Mouse (Mus musculus) c-Kit-positive CD71-negative TER-119-negative erythroid progenitor cells, embryonic 14.5 days (primary cell): ENCODE results near the gene Fbxl2.

Source experiments
- DNase-seq: peaks from one replicate; pipeline ENCODE4 v3.0.0-alpha.2; 2013; ENCODE audit warnings: low read depth

Fbxl2 gene

GRCm38 (mm10) chr9:114019012-114019762 is 26.8 kb downstream of the Fbxl2 start:
- no peak for DNase-seq

GRCm38 (mm10) chr9:114016402-114016801 is 29.6 kb downstream of the Fbxl2 start:
- DNase-seq, result no peak

DNA sequence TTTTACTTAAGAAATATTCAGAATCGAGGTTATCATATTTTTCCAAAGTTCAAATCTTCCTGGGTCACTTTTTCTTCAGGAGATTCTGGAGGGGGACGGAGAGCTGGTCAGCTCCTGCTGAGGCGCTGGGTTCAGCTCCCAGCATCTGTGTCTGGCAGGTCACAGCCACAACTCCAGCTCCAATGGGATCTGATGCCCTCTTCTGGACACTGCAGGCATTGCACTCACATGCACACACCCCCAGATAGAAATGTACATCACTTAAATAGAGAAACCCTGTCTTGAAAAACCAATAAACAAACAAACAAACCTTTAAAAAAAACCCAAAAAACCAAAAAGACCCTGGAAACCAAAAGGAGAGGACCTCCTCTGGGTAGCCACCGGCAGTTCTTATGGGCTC is 30.3 kb downstream of the Fbxl2 start:
- no peak for DNase-seq

DNA sequence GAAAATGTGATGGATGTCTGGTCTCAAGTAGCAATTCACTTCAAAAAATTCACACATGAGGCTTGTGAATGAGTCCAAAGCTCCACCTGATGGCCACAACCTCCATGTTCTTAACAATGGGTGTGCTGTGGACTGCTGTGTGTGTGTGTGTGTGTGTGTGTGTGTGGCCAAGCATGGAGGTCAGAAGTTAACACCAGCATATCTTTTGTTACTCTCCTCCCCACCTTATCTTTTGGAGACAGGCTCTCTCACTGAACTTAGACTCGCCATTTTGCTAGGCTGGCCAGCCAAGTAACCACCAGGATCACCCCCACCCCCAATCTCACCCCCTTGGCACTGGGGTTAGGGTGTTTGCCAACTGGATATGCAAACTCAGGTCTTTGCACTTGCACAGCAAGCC is 32.0 kb downstream of the Fbxl2 start:
- no peak for DNase-seq

- DNase-seq, result no peak
These were observed 34.8 kb downstream of the Fbxl2 start for GRCm38 (mm10) chr9:114011203-114011602.

- no peak for DNase-seq
These were observed 36.5 kb downstream of the Fbxl2 start for GRCm38 (mm10) chr9:114009526-114009925.

DNA sequence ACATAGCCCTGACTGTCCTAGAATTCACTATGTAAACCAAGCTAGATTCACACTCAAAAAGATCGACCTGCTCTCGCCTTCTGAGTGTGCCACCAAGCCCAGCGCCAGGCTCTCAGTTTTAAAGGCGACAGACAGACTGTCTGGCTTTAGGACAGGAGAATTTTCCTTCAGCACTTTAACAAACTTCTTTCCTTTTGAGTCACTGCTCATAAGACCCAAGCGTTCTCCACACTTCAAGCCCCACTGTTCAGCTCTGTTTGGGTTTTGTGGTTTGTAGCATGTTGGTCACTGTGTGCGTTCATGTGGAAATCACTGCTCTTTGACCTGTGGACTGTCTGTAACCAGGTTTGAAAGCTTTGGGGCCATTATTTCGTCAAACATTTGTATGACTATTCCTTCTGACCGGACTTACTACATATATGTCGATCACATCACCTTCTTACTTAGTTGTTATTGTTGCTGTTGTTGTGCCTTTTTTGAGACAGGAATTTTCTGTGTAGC is 38.1 kb downstream of the Fbxl2 start:
- no peak for DNase-seq

GRCm38 (mm10) chr9:114006801-114007200 is 39.2 kb downstream of the Fbxl2 start:
- no peak for DNase-seq

DNA sequence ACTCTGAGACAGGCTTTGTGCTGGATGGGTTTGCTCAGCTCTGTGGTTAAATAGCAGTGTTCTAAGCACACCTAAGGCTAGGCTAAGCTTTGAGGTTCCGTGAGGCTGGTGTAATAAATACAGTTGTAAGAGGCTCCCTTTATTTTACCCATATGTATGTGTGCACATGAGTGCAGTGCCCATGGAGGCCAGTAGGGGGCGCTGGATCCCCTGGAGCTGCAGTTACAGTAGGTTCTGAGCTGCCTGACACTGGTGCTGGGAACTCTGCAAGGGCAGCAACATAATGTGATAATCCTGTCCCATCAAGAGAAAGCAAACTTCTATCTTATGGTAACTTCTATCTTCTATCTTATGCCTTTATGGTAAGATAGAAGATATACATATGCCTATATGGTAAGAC is 47.7 kb downstream of the Fbxl2 start:
- DNase-seq, result no peak

GRCm38 (mm10) chr9:113992810-113993209 is 53.2 kb downstream of the Fbxl2 start:
- no peak for DNase-seq

DNA sequence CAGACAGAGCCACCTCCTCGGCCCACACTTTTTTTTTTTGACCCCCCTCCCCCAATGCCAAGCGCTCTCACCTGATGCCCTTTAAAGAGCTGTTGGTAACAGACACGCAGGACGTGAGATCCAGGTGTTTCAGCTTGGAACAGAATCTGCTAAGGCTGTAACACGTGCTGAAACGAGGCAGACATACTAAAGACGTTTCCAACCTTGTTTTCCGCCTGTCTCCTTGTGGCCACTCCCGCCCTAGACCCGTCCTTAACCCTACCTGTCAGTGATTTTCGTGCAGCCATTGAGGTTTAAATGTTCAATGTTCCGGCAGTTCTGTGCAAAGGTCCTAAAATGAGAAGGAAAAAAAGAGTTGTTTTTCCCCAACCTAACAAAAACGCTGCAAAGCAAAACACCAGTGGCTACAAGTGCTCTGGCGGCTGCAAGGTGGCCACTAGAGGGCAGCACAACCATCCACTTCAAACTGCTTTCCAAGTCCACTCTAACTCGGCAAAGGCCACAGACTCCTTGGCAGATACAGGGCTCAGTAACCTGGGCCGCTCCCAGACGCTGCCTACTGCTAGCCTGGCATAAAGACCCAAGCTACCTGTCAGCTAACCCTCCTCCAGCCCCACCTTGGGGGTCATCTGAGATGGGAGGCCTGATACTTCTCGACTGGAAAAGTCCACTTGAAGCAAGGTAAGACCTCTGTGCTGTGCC is 55.3 kb downstream of the Fbxl2 start:
- DNase-seq, result peak; percentile 77

DNA sequence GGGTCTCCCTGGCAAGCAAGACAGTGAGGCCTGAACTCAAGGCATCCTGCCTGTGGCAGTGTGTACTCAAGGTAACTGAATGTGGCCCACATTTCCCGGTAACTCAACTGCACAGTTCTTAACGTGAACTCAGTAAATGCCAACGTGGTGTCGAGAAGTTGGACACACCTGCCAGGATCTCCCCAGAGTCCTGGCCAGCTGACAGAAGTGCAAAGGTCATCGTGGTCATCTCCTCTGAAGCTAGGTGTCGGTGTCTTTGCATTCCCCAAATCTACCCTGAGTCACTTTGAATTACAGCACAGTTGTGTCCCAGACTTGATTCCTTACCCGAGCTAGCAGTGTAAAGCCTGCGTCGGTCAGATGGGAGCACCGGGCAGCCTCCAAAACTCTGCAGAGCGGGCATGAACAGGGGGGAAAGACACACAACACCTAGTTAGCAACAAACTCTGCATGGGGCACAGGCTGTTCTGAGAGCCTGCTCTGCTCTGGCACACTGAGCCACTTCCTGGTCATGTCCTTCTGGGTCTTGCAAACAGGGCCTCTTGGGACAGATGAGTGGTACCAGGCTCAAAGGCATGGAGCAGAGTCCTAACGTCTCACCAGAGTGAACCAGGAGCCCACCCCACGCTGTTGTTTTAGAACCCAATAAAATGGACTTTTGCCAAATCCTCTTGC is 60.9 kb downstream of the Fbxl2 start:
- no peak for DNase-seq

DNA sequence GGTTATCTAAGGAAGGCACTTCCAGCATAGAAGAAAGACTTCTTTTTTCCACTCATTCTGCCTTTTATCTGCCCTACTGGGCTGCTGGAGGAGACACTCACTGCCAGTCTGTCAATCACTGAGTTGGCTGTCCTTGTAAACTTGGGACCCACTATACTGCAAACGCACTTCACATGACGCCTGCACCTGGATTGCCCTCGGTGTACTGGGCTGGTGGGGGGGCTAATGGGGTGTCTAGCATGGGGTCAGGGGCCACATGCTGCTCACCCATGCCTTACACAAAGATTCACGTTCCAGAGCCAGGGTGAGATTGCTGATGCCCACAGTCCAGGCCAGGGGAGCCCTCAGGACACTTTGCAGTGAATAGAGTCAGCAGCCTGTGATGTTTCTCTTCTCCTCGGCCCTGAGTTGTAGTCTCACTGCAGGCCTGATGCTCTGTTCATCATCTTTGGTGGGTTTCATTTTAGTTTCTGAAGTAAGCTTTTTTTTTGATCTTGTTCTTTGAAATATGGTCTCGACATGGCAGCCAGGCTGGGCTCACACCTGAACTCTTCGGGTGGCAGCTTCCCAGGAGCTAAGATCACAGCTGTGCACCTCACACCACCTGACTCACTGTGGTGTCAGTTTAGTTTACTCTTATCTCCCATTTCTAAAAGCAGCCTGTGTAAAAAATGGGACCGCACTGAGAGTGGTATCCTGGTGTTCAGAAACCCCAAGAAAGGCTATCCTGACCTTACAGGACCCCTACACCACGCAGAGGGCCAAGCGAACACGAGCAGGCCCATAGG is 62.9 kb downstream of the Fbxl2 start:
- no peak for DNase-seq

- no peak for DNase-seq
These were observed 63.5 kb downstream of the Fbxl2 start for GRCm38 (mm10) chr9:113982451-113982850.

- no peak for DNase-seq
These were observed 64.7 kb downstream of the Fbxl2 start for GRCm38 (mm10) chr9:113981099-113981880.

- no peak for DNase-seq
These were observed 66.6 kb downstream of the Fbxl2 start for GRCm38 (mm10) chr9:113979356-113979755.

- no peak for DNase-seq
These were observed 67.3 kb downstream of the Fbxl2 start for GRCm38 (mm10) chr9:113978656-113979055.

- no peak for DNase-seq
These were observed 68.7 kb downstream of the Fbxl2 start for GRCm38 (mm10) chr9:113977225-113977840.

DNA sequence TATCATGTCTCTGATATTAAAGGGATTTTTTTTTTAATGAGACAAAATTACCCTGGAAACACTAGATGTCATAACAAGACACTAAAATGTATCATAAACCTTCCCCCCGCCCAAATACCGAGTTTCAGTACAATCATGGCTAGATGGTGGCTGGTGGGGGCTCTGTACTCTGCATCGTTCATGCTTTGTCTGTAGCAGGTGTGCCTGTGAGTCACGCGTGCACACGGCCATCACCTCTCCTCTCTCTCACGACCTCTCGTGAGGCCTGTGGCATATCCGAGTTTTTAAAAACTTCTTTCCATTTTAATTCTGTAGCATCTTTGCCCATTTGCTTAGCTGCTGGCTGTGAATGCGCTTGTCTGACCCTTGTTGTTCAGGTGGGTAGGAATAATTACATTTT is 69.7 kb downstream of the Fbxl2 start:
- DNase-seq, result no peak

GRCm38 (mm10) chr9:113975442-113975841 is 70.5 kb downstream of the Fbxl2 start:
- DNase-seq, result no peak

DNA sequence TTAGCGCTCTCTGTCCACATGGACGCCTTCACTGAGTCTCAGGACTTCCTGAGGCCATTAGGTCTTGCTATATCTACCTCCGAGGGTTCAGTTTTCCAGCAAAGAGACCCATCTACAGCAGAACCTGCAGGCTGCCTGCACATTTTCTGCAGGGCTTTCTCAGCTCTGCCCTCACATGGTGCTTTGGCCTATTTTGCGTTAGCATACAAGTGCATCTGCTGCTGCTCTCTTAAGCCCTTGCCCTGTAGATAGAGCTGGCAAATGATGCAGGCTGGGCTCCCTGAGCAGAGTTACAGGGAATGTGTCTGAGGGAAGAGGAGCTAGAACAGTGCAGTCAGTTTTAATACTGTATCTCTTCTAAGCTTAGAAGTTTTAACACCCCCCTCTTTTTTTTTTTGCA is 71.0 kb downstream of the Fbxl2 start:
- DNase-seq, result no peak
